Mouse (Mus musculus) Patski (cell line): ENCODE measurements around the gene Gm20696. TPM values are rescaled to one million over a fixed set of nuclear protein-coding genes. Genes with fewer than 3 reads are reported as not detected.

Experiments
- ATAC-seq: fragments of 100-300 bp; one replicate; pipeline ENCODE4 v1.8.0; 2021
- CTCF ChIA-PET: fragments of 350-600 bp; sonication (Branson Sonifier 250); formaldehyde crosslinking; loops from one replicate; lab custom pipeline; 2022; ENCODE audit warnings: inconsistent platforms; lab: Charles Lee
- POLR2A ChIA-PET: fragments of 350-600 bp; sonication (Branson Sonifier 250); formaldehyde crosslinking; loops from one replicate; lab custom pipeline; 2022; ENCODE audit warnings: antibody characterized with exemption, inconsistent platforms; lab: Charles Lee
- DNase-seq: peaks from one replicate; pipeline ENCODE4 v3.0.0-alpha.2; 2011; ENCODE audit warnings: low read depth, low spot score
- H3K27me3 ChIP-seq: fragments of 371-371 bp; one replicate; pipeline ENCODE4 v1.5.1; 2021
- CTCF ChIP-seq: fragments of 100-300 bp; IDR thresholded peaks from one replicate; pipeline ENCODE4 v1.5.1; 2021
- in situ Hi-C: fragments of 300-500 bp; cut with MboI; formaldehyde crosslinking; loops from 3 replicates; pipeline ENCODE4 v1.11.1; 2018; ENCODE audit warnings: low pct_unique_long_range_greater_than_20kb, mixed read lengths
- polyA plus RNA-seq: library from polyadenylated mRNA; unstranded; gene quantifications from one replicate; pipeline ENCODE4 v1.2.3, GENCODE M21; 2021

Gene Gm20696
- polyA plus RNA-seq, 1 experiment from 2014 or later, result 0.15 TPM

DNA sequence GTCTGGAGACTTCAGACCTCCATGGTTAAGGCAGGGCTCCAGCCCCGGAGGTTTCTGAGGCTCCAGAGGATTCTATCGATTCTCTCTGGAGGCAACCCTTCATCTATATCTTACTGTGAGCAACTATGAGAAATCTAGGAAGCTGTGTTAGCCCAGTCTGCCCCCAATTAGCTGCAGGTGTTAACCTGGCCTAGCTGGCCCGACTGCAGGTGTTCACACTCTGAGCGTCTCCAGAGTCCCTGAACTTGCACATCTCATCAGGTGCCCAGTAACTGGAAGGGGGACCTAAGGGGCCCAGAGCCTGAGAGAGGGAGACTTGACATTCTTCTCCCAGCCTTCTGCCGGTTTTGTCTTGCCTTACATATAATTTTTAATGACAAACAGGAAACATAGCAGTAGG is 278.6 kb downstream of the Gm20696 start:
- POLR2A ChIA-PET, result no interaction called here
- TF ChIP-seq CTCF, result no peak
- CTCF ChIA-PET, result no interaction called here
- H3K27me3 ChIP-seq, result no peaks in the 10 kb centered on the region
- in situ Hi-C loops, result loop anchor here (10.0 kb wide), 1 partner anchor 863 kb away; no protein-coding TSS in a partner anchor
- no peak for ATAC-seq
- DNase-seq, result no peak

DNA sequence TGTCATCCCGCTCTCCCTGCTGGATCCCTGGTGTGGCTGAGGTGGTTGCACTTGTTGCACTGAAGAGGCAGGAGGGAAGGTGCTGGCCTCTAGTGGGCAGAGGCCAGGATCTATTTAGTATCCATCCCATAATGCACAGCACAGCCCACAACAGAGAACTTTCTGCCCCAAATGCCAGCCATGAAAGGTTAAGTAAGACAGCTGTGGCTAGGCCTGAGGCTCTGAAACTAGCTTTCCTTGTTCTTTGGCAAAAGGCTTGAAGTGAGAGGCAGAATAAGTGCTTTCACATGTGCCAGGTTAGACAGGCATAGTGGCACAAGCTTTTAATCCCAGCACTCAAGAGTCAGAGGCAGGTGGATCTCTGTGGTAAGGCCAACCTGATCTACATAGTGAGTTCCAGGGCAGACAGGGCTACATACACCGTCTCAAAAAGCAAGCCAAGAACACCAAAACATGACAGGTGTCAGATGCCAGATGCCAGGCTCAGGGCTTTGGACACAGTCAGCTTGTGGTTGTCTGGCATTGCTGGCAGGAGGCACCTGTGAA is 281.5 kb downstream of the Gm20696 start:
- ChIA-PET CTCF (no interaction called here), POLR2A (no interaction called here)
- ATAC-seq (no peak), DNase-seq (no peak)
- H3K27me3 ChIP-seq, result no peaks in the 10 kb centered on the region
- TF ChIP-seq CTCF, result peak; percentile 68
- in situ Hi-C loops, result loop anchor here (10.0 kb wide), 1 partner anchor 860 kb away; no protein-coding TSS in a partner anchor

DNA sequence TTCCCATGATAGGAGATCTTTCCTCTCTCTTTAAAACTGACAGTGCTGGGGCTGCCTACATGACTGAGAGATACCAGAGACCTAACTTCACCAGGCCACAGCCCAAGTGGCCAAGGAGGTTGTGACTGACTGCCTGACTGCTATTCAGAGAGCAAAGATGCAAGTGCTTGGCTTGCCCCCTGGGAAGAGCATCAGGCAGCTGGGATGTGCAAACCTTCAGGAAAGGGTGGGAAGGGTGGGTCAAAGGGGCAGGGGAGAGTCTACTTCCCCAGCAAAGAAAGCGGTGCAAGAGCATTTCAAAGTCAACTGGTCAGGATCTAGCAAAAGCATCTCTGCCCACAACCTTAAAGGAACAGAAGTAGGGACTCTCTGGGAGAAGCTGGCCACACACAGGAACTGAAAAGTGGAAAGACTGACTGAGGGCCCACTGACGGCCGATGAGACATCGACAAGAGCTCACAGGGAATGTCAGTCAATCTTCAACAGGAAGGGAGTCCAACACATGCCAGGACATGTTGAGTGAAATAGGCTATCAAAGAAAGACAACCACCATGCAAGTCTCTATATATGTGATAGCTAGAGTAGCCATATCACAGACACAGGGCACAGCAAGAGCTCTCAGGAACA is 282.6 kb downstream of the Gm20696 start:
- no peak for TF ChIP-seq CTCF
- ChIA-PET POLR2A (no interaction called here), CTCF (interaction anchor here (0.9 kb wide), 1 partner anchor 55 kb away, joined by 4 read pairs; no protein-coding TSS in a partner anchor)
- ATAC-seq, result no peak
- DNase-seq, result no peak
- in situ Hi-C loops, result loop anchor here (10.0 kb wide), 1 partner anchor 859 kb away; no protein-coding TSS in a partner anchor
- H3K27me3 ChIP-seq, result no peaks in the 10 kb centered on the region

DNA sequence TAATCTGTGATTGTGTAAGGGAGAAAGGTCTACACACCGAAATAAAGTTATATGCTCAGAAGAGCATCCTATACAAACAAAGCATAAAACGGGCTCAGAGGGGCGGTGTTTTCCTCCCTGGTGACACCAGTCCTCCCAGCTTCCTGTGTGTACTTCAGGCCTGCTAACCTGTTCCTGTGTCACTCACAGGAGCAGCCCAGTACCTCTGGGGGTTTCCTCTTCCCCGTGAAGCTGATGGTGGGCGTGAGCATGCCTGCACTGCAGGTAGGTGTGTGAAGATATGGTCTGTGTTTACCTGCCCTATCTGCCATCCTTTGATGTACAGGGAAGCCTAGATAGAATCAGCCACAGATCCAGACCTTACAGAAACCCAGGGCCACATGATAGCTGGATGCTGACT is 286.5 kb downstream of the Gm20696 start:
- no peak for TF ChIP-seq CTCF
- ChIA-PET POLR2A (no interaction called here), CTCF (no interaction called here)
- no peak for DNase-seq
- in situ Hi-C loops, result loop anchor here (10.0 kb wide), 1 partner anchor 855 kb away; no protein-coding TSS in a partner anchor
- H3K27me3 ChIP-seq, result no peaks in the 10 kb centered on the region
- ATAC-seq, result no peak

DNA sequence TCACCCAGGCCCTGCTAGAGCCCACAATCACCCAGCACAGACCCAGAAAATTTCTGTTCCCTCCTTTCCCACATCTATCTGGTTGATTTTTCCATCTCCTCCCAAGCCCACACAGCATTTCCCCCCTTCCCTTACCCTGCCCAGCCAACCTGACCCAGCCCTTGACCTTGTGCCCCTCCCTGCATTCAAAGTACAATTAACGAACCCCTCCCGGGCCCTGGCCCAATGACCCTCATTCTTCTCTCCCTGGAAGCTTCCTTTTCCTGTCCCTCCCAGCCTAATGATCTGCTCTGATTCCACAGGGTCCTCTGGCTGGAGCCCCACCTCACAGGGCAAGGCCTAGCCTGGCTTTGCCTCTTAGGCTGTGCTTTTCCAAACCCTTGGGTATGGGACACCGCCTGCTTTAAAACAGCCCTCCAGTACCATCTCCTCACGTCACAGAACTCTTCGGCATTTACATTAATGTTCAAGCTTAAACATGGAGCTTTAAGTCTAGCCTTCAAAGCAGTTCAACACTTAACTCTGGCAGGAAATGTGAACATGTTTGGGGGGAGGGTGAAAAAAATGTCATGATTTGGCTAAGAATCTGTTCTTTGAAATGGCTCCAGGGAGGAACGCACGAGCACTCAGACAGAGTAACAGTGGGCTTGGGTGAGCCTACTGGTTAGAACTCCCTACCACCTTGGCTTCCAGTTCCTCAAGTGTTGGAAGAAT is 287.4 kb downstream of the Gm20696 start:
- TF ChIP-seq CTCF, result no peak
- ATAC-seq (no peak), DNase-seq (no peak)
- H3K27me3 ChIP-seq, result no peaks in the 10 kb centered on the region
- ChIA-PET CTCF (no interaction called here), POLR2A (no interaction called here)
- in situ Hi-C loops, result no loop called here

DNA sequence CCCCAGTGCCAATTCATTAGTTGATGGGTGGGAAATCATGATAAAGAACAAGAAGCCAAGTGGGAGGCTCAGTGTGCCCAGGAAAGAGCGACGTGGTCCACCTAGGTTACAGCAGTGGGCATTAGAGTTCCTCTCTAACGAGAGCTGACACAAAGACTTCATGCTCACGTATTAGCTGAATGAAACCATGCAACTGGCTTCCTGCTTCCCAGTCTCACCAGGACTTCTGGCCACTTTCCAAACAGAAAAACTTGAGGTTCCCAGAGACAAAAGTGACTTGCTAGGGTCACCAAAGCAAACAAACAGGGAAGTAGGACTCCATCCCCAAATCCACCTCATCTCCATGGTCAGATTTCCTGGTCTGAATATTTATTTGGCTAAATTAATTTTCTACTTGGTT is 288.9 kb downstream of the Gm20696 start:
- in situ Hi-C loops, result no loop called here
- ATAC-seq, result no peak
- no peak for DNase-seq
- POLR2A ChIA-PET, result no interaction called here
- H3K27me3 ChIP-seq, result no peaks in the 10 kb centered on the region
- no peak for TF ChIP-seq CTCF
- CTCF ChIA-PET, result no interaction called here

DNA sequence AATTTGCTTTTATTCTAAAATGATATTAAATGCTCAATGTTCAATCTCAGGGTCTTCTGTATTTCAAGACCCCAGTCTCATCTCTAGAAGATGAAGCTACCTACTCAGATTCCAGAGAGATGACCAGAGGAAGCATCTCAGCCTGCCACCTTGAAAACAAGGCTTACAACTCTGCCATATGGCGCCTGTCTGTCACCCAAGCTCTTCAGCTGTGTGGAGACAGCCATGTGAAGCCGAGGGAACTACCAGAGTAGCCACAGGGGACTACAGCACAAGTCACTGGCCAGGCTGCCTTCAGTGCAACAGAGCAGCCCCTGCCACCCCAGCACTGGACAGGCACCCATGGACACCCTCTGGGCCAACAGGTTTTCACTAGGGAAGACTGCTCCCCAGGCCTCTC is 289.5 kb downstream of the Gm20696 start:
- H3K27me3 ChIP-seq, result no peaks in the 10 kb centered on the region
- no peak for TF ChIP-seq CTCF
- DNase-seq (no peak), ATAC-seq (no peak)
- ChIA-PET CTCF (no interaction called here), POLR2A (interaction anchor here (0.7 kb wide), 1 partner anchor 36 kb away, joined by 3 read pairs; no protein-coding TSS in a partner anchor)
- in situ Hi-C loops, result no loop called here

DNA sequence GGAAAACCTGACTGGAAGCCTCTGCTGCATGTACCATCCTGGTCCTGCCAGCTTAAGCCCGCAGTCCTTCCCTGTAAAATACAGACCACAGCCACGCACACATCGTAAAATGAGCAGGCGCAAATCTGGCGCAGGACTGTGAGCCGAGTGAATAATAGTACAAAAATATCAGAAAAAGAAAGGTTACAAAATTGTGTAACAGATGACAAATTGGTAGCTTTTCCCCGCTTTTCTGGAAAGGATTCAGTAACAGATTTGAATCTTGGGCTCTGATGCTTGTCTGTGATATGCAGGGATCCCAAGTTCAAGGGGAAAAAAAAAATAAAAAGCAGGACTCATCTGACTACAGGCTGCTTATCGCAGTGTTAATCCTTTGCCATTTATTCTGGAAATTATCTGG is 289.9 kb downstream of the Gm20696 start:
- TF ChIP-seq CTCF, result no peak
- POLR2A ChIA-PET, result interaction anchor here (0.7 kb wide), 1 partner anchor 37 kb away, joined by 3 read pairs; no protein-coding TSS in a partner anchor

DNA sequence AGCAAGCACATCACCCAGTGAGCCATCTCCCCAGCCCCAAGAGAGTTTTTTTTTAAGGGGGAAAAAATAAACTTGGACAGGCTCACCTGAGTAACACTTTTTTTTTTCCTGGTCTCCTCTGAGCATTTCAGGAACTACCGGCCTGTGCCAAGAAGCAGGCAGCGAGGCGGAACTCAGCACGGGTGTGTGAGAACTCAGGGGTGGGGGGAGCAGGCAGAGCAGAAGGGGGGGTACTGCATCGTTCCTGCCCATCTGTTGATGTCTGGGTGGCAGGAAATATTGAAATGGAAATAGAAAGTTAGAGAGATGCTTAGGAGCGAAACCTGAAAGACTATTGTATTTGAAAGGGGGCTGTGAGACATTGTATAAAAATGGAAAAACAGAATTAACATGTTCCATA is 290.7 kb downstream of the Gm20696 start:
- no peak for TF ChIP-seq CTCF
- ChIA-PET CTCF (interaction anchor here (1.1 kb wide), 1 partner anchor 10 kb away, joined by 4 read pairs; no protein-coding TSS in a partner anchor), POLR2A (no interaction called here)
- H3K27me3 ChIP-seq, result no peaks in the 10 kb centered on the region
- in situ Hi-C loops, result no loop called here
- DNase-seq (no peak), ATAC-seq (no peak)

More for the DNA sequence above, 289.9 kb downstream of the Gm20696 start:
- DNase-seq (no peak), ATAC-seq (no peak)
- in situ Hi-C loops, result no loop called here
- CTCF ChIA-PET, result no interaction called here
- H3K27me3 ChIP-seq, result no peaks in the 10 kb centered on the region

DNA sequence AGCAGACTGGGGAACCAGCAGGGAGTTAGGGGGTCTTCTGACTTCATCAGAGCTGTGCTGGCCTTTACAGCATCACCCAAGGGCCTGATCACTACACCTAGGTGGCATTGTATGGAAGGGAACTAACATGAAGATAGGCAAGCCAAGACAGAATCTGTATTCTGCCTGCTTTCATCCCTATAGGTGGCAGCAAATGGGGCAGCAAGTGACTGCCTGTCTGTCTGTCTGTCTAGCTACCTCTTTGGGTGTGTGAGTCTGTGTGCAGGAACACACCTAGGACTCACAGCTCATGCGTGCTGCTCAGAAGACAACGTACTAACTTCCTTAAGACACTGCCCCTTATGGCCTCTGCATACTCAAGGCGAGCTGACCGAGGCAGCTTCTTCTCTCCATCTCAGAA is 291.2 kb downstream of the Gm20696 start:
- no peaks in the 10 kb centered on the region for H3K27me3 ChIP-seq
- ChIA-PET CTCF (interaction anchor here (1.1 to 1.3 kb wide), 2 partner anchors 9 to 56 kb away, joined by 3 to 4 read pairs; no protein-coding TSS in a partner anchor), POLR2A (no interaction called here)
- in situ Hi-C loops, result no loop called here
- DNase-seq (no peak), ATAC-seq (no peak)
- TF ChIP-seq CTCF, result no peak
